Mouse (Mus musculus): ENCODE measurements around the gene Slc35c2. TPM values are rescaled to one million over a fixed set of nuclear protein-coding genes. Genes with fewer than 3 reads are reported as not detected.

Gene Slc35c2
- polyA plus RNA-seq, 1 experiment: 82.3 TPM

DNA sequence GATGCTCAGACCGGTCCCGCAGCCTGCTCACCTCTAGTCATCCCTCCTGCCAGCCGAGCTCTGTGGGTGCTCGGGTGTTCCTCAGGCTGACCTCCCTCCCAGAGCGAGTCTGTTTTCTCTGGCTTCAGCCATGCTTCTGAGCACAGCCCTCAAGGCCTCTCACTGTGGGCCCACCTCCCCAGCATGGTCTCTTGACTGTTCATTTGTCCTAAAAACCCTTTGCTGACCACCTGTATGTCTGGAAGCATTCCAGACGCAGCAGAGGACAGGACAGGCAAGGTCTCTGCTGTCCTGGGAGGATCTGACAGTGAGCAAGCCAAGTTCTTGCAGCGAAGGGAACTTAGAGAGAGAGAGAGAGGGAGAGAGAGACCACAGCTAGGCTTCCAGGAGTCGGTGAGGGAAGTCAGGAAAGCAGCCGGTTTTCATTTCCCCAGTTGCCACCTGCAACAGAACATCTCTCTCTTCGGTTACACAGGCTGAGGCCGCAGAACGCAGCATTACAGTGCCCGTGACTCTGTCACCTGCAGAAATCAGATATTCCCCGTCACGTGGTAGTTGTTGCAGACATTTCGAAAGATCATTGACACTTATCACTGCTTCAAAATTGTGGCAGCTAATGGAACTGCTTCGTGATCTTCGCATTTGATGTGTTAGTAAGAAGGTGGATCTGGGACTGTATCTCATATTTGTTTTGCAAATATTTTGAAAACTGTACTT, 25.2 kb downstream of the Slc35c2 start:
- DNase-seq: no peak
- TF ChIP-seq POLR2A (IDR thresholded peaks at IDR 0.05; ENCODE audit: control insufficient read depth, extremely low read depth, insufficient read depth, low read length, poor library complexity) (no peak), CTCF (IDR thresholded peaks at IDR 0.05; ENCODE audit: borderline replicate concordance, control insufficient read depth, extremely low read depth, insufficient read depth, low read length, poor library complexity) (no peak)
- H3K27me3 ChIP-seq (ENCODE audit: control insufficient read depth, insufficient read depth, low read length): no peaks in the 10 kb centered on the region

DNA sequence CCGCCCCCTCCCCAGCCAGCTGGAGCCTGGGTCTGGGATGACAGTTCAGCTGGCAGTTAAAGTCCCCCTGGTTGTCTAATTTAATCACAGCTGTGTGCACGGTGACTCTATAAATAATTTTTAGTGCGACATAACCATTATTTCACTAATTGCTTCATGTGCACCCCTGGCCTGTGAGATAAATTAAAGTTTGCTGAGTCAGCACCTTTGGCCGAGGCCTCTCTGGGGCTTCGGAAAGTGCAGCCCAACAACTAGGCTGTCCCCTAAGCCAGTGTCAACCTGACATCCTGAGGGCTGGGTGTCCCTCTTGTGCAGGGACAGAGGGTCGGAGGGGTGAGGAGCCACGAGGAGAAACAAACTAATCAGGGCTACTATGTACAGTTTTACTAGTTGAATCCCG, 27.8 kb downstream of the Slc35c2 start:
- TF ChIP-seq POLR2A (IDR thresholded peaks at IDR 0.05; ENCODE audit: control insufficient read depth, extremely low read depth, insufficient read depth, low read length, poor library complexity) (no peak), CTCF (IDR thresholded peaks at IDR 0.05; ENCODE audit: borderline replicate concordance, control insufficient read depth, extremely low read depth, insufficient read depth, low read length, poor library complexity) (no peak)
- no peak overlapping the region for H3K4me3 ChIP-seq (ENCODE audit: control insufficient read depth, insufficient read depth, low read length)
- H3K27me3 ChIP-seq (ENCODE audit: control insufficient read depth, insufficient read depth, low read length): no peaks in the 10 kb centered on the region
- H3K27ac ChIP-seq (ENCODE audit: control insufficient read depth, insufficient read depth, low read length): no peak overlapping the region
- DNase-seq: no peak
- 88% methylated on average over 8 of the region's 8 CpGs for WGBS
- H3K4me1 ChIP-seq (replicated peaks; ENCODE audit: control insufficient read depth, insufficient read depth, low read length): peaks cover 4% of the 10 kb centered on the region; the same call in 1 of the 2 replicates
- no peaks in the 10 kb centered on the region for H3K36me3 ChIP-seq (ENCODE audit: control insufficient read depth, insufficient read depth, low read length)

More for the DNA sequence above, 25.2 kb downstream of the Slc35c2 start:
- Histone ChIP-seq H3K27ac (ENCODE audit: control insufficient read depth, insufficient read depth, low read length) (no peak overlapping the region), H3K4me3 (ENCODE audit: control insufficient read depth, insufficient read depth, low read length) (no peak overlapping the region), H3K36me3 (ENCODE audit: control insufficient read depth, insufficient read depth, low read length) (no peaks in the 10 kb centered on the region), H3K4me1 (replicated peaks; ENCODE audit: control insufficient read depth, insufficient read depth, low read length) (peaks cover 4% of the 10 kb centered on the region; the same call in 1 of the 2 replicates)
- 43% methylated on average over 18 of the region's 18 CpGs for WGBS

DNA sequence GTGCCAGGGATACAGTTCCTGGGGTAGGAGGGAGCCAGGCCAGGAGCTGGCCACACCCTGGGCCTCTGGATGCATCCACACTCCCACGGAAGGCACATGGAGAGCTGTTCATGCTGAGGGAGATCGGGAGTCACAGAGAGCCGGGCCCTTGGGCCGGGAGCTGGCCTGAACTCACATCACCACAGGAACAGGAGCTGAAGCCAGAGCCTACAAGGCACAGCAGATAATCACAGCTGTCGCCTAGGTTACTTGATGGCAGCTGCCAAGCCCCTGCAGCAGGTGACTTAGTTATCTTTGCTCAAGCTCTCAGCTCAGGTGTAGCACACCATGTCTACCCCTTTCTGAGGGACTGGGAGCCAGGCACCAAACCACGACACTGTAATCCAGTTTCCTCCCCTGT, 29.3 kb downstream of the Slc35c2 start:
- TF ChIP-seq POLR2A (IDR thresholded peaks at IDR 0.05; ENCODE audit: control insufficient read depth, extremely low read depth, insufficient read depth, low read length, poor library complexity) (no peak), CTCF (IDR thresholded peaks at IDR 0.05; ENCODE audit: borderline replicate concordance, control insufficient read depth, extremely low read depth, insufficient read depth, low read length, poor library complexity) (no peak)
- H3K4me1 ChIP-seq (replicated peaks; ENCODE audit: control insufficient read depth, insufficient read depth, low read length): peaks cover 4% of the 10 kb centered on the region; the same call in 1 of the 2 replicates
- WGBS: 88% methylated on average over 6 of the region's 6 CpGs
- no peak for DNase-seq
- no peaks in the 10 kb centered on the region for H3K36me3 ChIP-seq (ENCODE audit: control insufficient read depth, insufficient read depth, low read length)
- no peak overlapping the region for H3K4me3 ChIP-seq (ENCODE audit: control insufficient read depth, insufficient read depth, low read length)
- H3K27ac ChIP-seq (ENCODE audit: control insufficient read depth, insufficient read depth, low read length): no peak overlapping the region
- no peaks in the 10 kb centered on the region for H3K27me3 ChIP-seq (ENCODE audit: control insufficient read depth, insufficient read depth, low read length)

DNA sequence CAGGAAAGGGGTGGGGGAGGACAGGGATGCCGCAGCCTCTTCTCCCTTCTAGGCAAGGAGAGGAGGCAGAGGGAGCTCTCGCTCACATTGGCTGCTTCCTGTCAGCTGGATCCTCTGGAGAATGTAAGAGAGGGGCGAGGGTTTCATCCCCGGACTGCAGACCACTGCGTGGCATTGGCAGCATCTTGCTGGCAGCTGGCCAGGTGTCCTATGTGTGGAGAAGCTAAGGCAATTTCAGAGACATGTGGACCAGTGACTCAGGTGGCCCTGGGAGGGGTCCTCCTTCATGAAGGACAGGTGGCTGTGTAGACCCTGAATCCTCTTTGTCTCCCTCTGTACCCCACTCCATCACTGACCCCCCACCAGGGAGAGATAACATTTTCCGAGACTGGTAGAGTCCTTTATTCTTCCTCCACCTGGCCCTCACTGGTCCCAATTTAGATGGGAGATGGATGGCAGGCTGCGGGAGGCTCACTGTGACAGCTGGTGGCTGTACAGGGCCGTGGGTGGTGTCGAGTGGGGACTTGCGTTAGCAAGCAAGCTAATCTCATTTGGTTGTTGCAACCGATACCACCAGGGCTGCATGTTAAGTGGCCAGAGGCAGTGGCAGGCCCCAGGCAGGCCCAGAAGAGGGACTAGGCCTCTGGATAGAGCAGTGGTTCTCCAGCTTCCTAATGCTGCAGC, 30.4 kb downstream of the Slc35c2 start:
- no peak overlapping the region for H3K4me3 ChIP-seq (ENCODE audit: control insufficient read depth, insufficient read depth, low read length)

DNA sequence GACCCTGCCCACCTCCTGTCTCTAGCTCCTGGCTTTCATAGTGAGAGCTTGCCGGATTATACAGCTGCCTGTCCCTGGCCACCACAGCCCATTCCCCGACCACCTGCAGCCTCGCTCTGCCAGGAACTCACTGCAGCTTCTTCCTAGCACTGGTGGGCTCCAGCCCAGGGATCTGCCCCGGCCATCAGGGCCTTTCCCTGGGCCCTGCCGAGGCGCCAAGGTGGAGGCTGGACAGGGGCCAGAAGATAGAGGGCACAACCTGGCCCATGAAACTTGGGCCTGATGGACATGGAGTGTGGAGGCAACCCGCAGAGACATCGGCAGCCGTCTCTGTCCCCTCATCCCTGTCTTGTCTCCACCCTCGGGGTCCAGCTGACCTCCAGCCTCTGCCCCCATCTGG, 31.5 kb downstream of the Slc35c2 start:
- DNase-seq: no peak
- H3K4me3 ChIP-seq (ENCODE audit: control insufficient read depth, insufficient read depth, low read length): no peak overlapping the region
- H3K27ac ChIP-seq (ENCODE audit: control insufficient read depth, insufficient read depth, low read length): no peak overlapping the region
- no peaks in the 10 kb centered on the region for H3K4me1 ChIP-seq (replicated peaks; ENCODE audit: control insufficient read depth, insufficient read depth, low read length)
- no peaks in the 10 kb centered on the region for H3K36me3 ChIP-seq (ENCODE audit: control insufficient read depth, insufficient read depth, low read length)
- TF ChIP-seq POLR2A (IDR thresholded peaks at IDR 0.05; ENCODE audit: control insufficient read depth, extremely low read depth, insufficient read depth, low read length, poor library complexity) (no peak), CTCF (IDR thresholded peaks at IDR 0.05; ENCODE audit: borderline replicate concordance, control insufficient read depth, extremely low read depth, insufficient read depth, low read length, poor library complexity) (no peak)
- WGBS: 79% methylated on average over 10 of the region's 10 CpGs
- H3K27me3 ChIP-seq (ENCODE audit: control insufficient read depth, insufficient read depth, low read length): no peaks in the 10 kb centered on the region

More for the DNA sequence above, 30.4 kb downstream of the Slc35c2 start:
- WGBS: 77% methylated on average over 11 of the region's 11 CpGs
- Histone ChIP-seq H3K27ac (ENCODE audit: control insufficient read depth, insufficient read depth, low read length) (no peak overlapping the region), H3K36me3 (ENCODE audit: control insufficient read depth, insufficient read depth, low read length) (no peaks in the 10 kb centered on the region), H3K4me1 (replicated peaks; ENCODE audit: control insufficient read depth, insufficient read depth, low read length) (no peaks in the 10 kb centered on the region), H3K27me3 (ENCODE audit: control insufficient read depth, insufficient read depth, low read length) (no peaks in the 10 kb centered on the region)
- no peak for DNase-seq
- no peak for TF ChIP-seq POLR2A (IDR thresholded peaks at IDR 0.05; ENCODE audit: control insufficient read depth, extremely low read depth, insufficient read depth, low read length, poor library complexity)
- no peak for TF ChIP-seq CTCF (IDR thresholded peaks at IDR 0.05; ENCODE audit: borderline replicate concordance, control insufficient read depth, extremely low read depth, insufficient read depth, low read length, poor library complexity)

DNA sequence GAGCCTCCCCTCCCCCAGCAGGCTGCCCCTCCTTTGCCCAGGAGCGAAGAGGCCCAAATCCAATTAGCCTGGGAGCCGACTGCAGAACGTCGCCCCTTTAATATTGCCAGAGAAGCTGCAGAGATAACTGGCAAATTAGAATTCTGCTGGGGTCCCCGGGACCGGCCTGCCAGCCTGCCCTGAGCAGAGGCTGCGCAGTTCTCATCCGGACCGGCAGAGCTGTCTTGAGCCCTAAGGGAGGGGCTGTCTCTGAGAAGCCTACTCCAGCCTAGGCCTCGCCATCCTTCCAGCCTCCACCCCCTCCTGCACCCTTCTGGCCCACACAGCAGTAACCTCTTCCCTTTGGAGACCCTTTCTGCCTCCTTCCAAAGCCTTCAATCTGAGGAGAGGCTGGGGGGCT, 33.8 kb downstream of the Slc35c2 start:
- Histone ChIP-seq H3K27me3 (ENCODE audit: control insufficient read depth, insufficient read depth, low read length) (no peaks in the 10 kb centered on the region), H3K4me1 (replicated peaks; ENCODE audit: control insufficient read depth, insufficient read depth, low read length) (no peaks in the 10 kb centered on the region), H3K36me3 (ENCODE audit: control insufficient read depth, insufficient read depth, low read length) (no peaks in the 10 kb centered on the region), H3K27ac (ENCODE audit: control insufficient read depth, insufficient read depth, low read length) (no peak overlapping the region), H3K4me3 (ENCODE audit: control insufficient read depth, insufficient read depth, low read length) (no peak overlapping the region)
- no peak for DNase-seq
- 89% methylated on average over 10 of the region's 10 CpGs for WGBS
- no peak for TF ChIP-seq POLR2A (IDR thresholded peaks at IDR 0.05; ENCODE audit: control insufficient read depth, extremely low read depth, insufficient read depth, low read length, poor library complexity)
- TF ChIP-seq CTCF (IDR thresholded peaks at IDR 0.05; ENCODE audit: borderline replicate concordance, control insufficient read depth, extremely low read depth, insufficient read depth, low read length, poor library complexity): no peak
